Mouse (Mus musculus) liver, embryonic 13.5 days (tissue): ENCODE data around the gene Olfr65. TPM values are rescaled to one million over a fixed set of nuclear protein-coding genes. Genes with fewer than 3 reads are reported as not detected.

Experiments used
- ATAC-seq: fragments of 200-750 bp; cut with Nextera tagmentation; 2 replicates; pipeline ENCODE4 v1.8.0; 2017; ENCODE audit warnings: low read depth, mild to moderate bottlenecking, moderate number of reproducible peaks, moderate library complexity
- DNase-seq: peaks from one replicate; pipeline ENCODE4 v3.0.0; 2022
- H3K27ac ChIP-seq: fragments of 300-500 bp; sonication (generic); 2 replicates; pipeline ENCODE4 v1.5.1; 2015; ENCODE audit warnings: moderate library complexity, mild to moderate bottlenecking, inconsistent platforms
- H3K27me3 ChIP-seq: fragments of 300-500 bp; sonication (generic); 2 replicates; pipeline ENCODE4 v1.6.1; 2015; ENCODE audit warnings: mild to moderate bottlenecking, inconsistent platforms
- H3K36me3 ChIP-seq: fragments of 300-500 bp; sonication (generic); 2 replicates; pipeline ENCODE4 v1.6.1; 2015; ENCODE audit warnings: mild to moderate bottlenecking, inconsistent platforms
- H3K4me1 ChIP-seq: fragments of 300-500 bp; sonication (generic); replicated peaks from 2 replicates; pipeline ENCODE4 v1.6.1; 2015; ENCODE audit warnings: inconsistent platforms
- H3K4me2 ChIP-seq: fragments of 300-500 bp; sonication (generic); 2 replicates; pipeline ENCODE4 v1.6.1; 2015; ENCODE audit warnings: inconsistent platforms, mild to moderate bottlenecking, moderate library complexity
- H3K4me3 ChIP-seq: fragments of 300-500 bp; sonication (generic); replicated peaks from 2 replicates; pipeline ENCODE4 v1.5.1; 2015; ENCODE audit warnings: mild to moderate bottlenecking, inconsistent platforms
- H3K9ac ChIP-seq: fragments of 300-500 bp; sonication (generic); 2 replicates; pipeline ENCODE4 v1.6.1; 2015; ENCODE audit warnings: mild to moderate bottlenecking, inconsistent platforms
- H3K9me3 ChIP-seq: fragments of 300-500 bp; sonication (generic); replicated peaks from 2 replicates; pipeline ENCODE4 v1.6.1; 2016; ENCODE audit warnings: inconsistent platforms
- WGBS: fragments of 180-500 bp; shearing (Covaris S2); methylation state at CpG from one replicate; pipeline ENCODE4 v1.1.7; 2015; ENCODE audit not compliant: insufficient replicate concordance; 5-methylcytosine and 5-hydroxymethylcytosine counted together
- polyA plus RNA-seq: library from polyadenylated mRNA; unstranded; fragments of >200 nt; fragmentation: Nextera tagmentation; extraction: Ambion mirVana; gene quantifications from 2 replicates; pipeline ENCODE4 v1.2.1, GENCODE M21; 2015

Gene Olfr65
- polyA plus RNA-seq, 1 experiment from 2014 or later: not detected

DNA sequence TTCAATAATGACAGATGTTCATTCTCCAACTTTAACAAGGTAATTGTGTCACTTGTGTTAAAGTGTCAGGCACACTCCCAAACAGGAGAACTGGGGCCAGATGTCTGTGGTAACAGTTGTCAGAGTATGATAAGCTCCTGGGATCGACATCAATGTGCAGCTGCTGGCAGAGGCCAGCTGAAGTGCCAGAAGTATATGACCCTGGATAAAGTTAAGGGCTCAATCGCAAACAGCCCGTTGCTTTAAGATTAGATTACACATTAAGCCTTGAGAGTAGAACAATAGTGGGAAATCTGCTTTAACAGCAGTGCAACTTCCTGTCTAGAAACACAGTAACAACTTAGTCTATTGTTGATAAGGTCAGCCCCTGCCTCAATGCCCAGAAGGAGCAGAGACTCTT is 6.8 kb downstream of the Olfr65 start:
- peak overlapping the region; percentile 94 for H3K27ac ChIP-seq
- H3K4me2 ChIP-seq: peak overlapping the region; percentile 45
- no peaks in the 10 kb centered on the region for H3K27me3 ChIP-seq
- no peaks in the 10 kb centered on the region for H3K9me3 ChIP-seq
- peak overlapping the region; percentile 65 for H3K9ac ChIP-seq
- no peaks in the 10 kb centered on the region for H3K36me3 ChIP-seq
- peak; percentile 97 for ATAC-seq
- WGBS: 2% methylated on average over 3 of the region's 3 CpGs
- DNase-seq: peak; percentile 83
- peaks cover 65% of the 10 kb centered on the region for H3K4me1 ChIP-seq
- H3K4me3 ChIP-seq: no peak overlapping the region

DNA sequence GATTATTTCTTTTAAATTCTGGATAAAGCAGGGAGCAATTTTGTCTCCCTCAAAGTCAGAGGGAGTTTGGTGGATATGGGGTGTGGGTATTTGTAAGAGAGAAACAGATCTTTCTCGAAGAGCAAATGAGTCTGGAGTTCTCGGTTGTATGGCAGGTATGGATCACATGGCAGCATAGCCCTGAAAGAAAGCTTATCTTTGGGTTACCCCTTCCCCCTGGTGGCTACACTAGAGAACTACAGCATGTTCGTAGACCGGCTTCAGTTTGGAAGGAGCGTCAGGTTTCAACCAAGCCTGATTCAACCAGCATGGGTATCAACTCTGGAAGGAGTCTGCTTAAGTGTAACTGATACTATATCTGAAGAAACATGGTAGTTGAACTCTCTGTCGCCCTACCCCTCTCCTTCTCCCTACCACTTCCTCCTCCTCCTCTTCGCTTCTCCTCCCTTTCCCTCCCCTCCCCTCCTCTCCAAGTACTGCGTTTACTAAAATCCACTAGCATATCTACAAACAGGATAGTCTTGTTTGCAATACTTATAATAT is 9.8 kb downstream of the Olfr65 start:
- Histone ChIP-seq H3K9ac (peak overlapping the region; percentile 65), H3K9me3 (no peaks in the 10 kb centered on the region), H3K36me3 (no peaks in the 10 kb centered on the region), H3K4me1 (peaks cover 75% of the 10 kb centered on the region), H3K4me2 (peak overlapping the region; percentile 33), H3K4me3 (no peak overlapping the region), H3K27ac (peak overlapping the region; percentile 94), H3K27me3 (no peaks in the 10 kb centered on the region)
- WGBS: 25% methylated on average over 8 of the region's 8 CpGs
- ATAC-seq (peak; percentile 25), DNase-seq (peak; percentile 38)

DNA sequence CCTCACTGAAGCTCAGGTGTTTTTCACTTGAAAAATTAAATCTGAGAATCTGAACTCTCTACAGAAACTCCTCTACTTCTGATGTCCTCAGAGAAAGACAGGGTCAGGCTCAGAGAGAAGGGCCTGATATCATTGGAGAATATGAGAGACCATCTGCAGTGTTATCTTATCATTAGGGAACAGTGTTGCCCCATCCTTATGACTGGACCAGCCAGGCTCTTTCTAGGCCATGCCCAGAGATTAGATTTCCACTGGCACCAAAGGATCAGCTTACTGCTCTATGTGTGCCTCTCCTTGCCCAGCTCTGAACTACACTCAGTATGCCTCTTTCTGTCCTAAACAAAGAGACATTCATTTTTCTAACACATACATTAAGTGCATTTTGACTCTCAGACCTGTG is 12.1 kb downstream of the Olfr65 start:
- Histone ChIP-seq H3K27me3 (no peaks in the 10 kb centered on the region), H3K27ac (peak overlapping the region; percentile 94), H3K9me3 (no peaks in the 10 kb centered on the region), H3K9ac (peak overlapping the region; percentile 70), H3K4me1 (peaks cover 55% of the 10 kb centered on the region), H3K4me3 (no peak overlapping the region), H3K4me2 (peak overlapping the region; percentile 52), H3K36me3 (no peaks in the 10 kb centered on the region)
- ATAC-seq (peak; percentile 96), DNase-seq (no peak)

DNA sequence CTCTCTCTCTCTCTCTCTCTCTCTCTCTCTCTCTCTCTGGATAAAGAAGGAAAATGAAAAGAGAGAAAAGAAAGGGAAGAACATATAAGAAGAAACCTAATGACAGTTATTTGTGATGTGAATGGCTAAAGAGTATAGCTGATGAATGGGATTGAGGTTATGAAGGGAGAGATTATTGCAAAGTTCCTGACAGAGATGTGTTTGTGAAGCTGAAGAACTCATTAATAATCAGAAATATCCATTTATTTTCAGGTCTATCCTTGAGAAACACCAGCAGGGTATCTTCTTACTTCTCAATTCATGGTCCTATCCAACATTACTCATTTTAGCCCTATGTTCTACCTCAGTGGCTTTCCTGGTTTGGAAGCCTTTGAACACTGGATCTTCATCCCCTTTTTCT is 25.2 kb downstream of the Olfr65 start, which contains the start of gene Olfr631:
TSS of gene Olfr631 (plus strand) at position 301 of the 400 bp plus-strand sequence.
- Histone ChIP-seq H3K36me3 (no peaks in the 10 kb centered on the region), H3K9ac (no peak within 1 kb of the TSS), H3K4me1 (no peaks in the 10 kb centered on the region), H3K27ac (no peak within 1 kb of the TSS), H3K9me3 (no peaks in the 10 kb centered on the region), H3K4me2 (no peak within 1 kb of the TSS), H3K4me3 (no peak within 1 kb of the TSS), H3K27me3 (no peaks in the 10 kb centered on the region)
- ATAC-seq (no peak), DNase-seq (no peak)

DNA sequence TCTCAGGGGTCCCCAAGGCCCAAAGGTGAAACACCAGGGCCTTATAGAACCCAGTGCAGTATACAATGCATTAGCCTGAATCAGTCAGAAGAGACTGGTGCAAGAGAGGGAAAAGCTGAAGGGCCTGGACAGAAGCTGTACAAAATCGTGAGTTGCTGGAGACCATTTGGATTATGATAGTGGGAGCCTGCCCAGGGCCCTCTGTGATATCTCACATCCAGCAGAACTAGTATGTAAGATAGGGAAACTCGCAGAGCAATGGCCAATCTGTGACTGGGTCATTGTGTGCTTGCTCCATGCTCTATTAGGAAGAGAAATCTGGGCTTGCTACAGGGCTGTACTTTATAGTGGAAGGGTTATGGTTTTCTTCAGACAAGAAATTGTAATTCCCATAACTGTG is 31.0 kb downstream of the Olfr65 start, which contains the start of gene Olfr632:
TSS of gene Olfr632 (plus strand) at position 84 of the 400 bp plus-strand sequence.
- H3K27me3 ChIP-seq: peaks cover 6% of the 10 kb centered on the region; the same call in 1 of the 2 replicates
- no peak within 1 kb of the TSS for H3K4me3 ChIP-seq
- no peaks in the 10 kb centered on the region for H3K36me3 ChIP-seq
- 26% methylated on average over 2 of the region's 2 CpGs for WGBS
- no peak for DNase-seq
- H3K27ac ChIP-seq: no peak within 1 kb of the TSS
- no peaks in the 10 kb centered on the region for H3K9me3 ChIP-seq
- 0 out of 2 replicates have a peak within 1 kb of the TSS, but pooled peaks have one; percentile 2 for H3K9ac ChIP-seq
- peaks cover 4% of the 10 kb centered on the region for H3K4me1 ChIP-seq
- no peak within 1 kb of the TSS for H3K4me2 ChIP-seq
- peak; percentile 67 for ATAC-seq

DNA sequence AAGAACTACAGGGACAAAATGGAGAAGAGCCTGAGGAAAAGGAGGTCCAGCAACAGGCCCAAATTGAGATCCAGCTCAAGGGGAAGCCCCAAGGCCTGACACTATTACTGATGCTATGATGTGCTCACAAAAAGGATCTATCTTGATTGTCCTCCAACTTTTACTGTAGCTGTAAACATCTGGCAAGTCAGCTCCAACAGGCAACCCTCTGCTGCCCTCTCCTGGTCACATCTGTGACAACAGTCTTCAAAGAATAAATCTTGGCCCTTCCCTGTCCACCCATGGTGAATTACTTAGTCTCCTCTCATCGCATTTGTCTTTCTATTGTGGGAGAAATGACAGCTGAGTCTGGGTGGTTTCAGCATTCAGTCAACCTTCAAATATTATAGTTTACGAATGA is 39.4 kb downstream of the Olfr65 start:
- H3K27ac ChIP-seq: peak overlapping the region; percentile 83
- WGBS: 11% methylated on average over 2 of the region's 2 CpGs
- ATAC-seq (peak; percentile 80), DNase-seq (peak; percentile 65)
- no peak overlapping the region for H3K4me3 ChIP-seq
- no peaks in the 10 kb centered on the region for H3K36me3 ChIP-seq
- peaks cover 4% of the 10 kb centered on the region; the same call in 1 of the 2 replicates for H3K27me3 ChIP-seq
- peak overlapping the region; percentile 20 for H3K4me2 ChIP-seq
- no peaks in the 10 kb centered on the region for H3K9me3 ChIP-seq
- H3K4me1 ChIP-seq: peaks cover 7% of the 10 kb centered on the region
- H3K9ac ChIP-seq: peak overlapping the region; percentile 67

DNA sequence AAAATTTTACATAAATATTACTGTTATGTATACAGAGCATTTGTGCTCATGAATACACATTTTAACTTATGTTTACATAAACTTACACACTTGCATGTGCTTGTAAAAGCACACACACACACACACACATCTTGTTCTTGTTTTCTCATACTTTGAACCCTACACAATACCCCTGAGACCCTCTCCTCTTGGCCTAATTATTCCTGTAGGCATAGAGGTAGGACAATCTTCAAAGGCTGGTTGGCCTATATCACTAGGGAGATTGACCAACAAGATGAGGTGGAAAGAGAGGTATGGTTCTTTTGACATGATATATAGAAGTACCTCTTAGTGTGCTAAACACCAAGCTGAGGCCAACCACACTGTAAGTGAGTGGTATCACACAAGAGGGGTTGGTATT is 40.9 kb downstream of the Olfr65 start, which contains the start of gene Olfr633:
TSS of gene Olfr633 (plus strand) at position 301 of the 400 bp plus-strand sequence.
- H3K9ac ChIP-seq: no peak within 1 kb of the TSS
- peaks cover 7% of the 10 kb centered on the region for H3K4me1 ChIP-seq
- no peak within 1 kb of the TSS for H3K4me2 ChIP-seq
- no peaks in the 10 kb centered on the region for H3K36me3 ChIP-seq
- H3K27ac ChIP-seq: no peak within 1 kb of the TSS
- ATAC-seq (no peak), DNase-seq (no peak)
- no peaks in the 10 kb centered on the region for H3K9me3 ChIP-seq
- no peak within 1 kb of the TSS for H3K4me3 ChIP-seq
- H3K27me3 ChIP-seq: no peaks in the 10 kb centered on the region

Other genes with a start within 250 kb of the Olfr65 start
- not detected in 2 replicates for gene Olfr623, start 239.8 kb upstream of the Olfr65 start, polyA plus RNA-seq
- gene Olfr624, start 232.3 kb upstream of the Olfr65 start, polyA plus RNA-seq: 0.02 TPM in 1 of 2 replicates, not detected in the other
- gene Olfr625-ps1, start 220.8 kb upstream of the Olfr65 start, polyA plus RNA-seq: not detected in 2 replicates
- not detected in 2 replicates for gene Olfr243, start 188.8 kb upstream of the Olfr65 start, polyA plus RNA-seq
- not detected in 2 replicates for gene Olfr628, start 173.1 kb upstream of the Olfr65 start, polyA plus RNA-seq
- gene Olfr629, start 158.5 kb upstream of the Olfr65 start, polyA plus RNA-seq: 0.08 and 0.17 TPM in 2 replicates
- gene Olfr630, start 146.2 kb upstream of the Olfr65 start, polyA plus RNA-seq: not detected in 2 replicates
- gene Olfr69, start 131.9 kb upstream of the Olfr65 start, polyA plus RNA-seq: not detected in 2 replicates
- gene Olfr68, start 123.8 kb upstream of the Olfr65 start, polyA plus RNA-seq: not detected in 2 replicates
- not detected in 2 replicates for gene Olfr67, start 111.7 kb upstream of the Olfr65 start, polyA plus RNA-seq
- gene Hbb-bt, start 89.5 kb upstream of the Olfr65 start, polyA plus RNA-seq: 49,070 and 53,102 TPM in 2 replicates
- 91,050 and 104,119 TPM in 2 replicates for gene Hbb-bs, start 75.4 kb upstream of the Olfr65 start, polyA plus RNA-seq
- 0.32 and 0.36 TPM in 2 replicates for gene Hbb-bh2, start 63.0 kb upstream of the Olfr65 start, polyA plus RNA-seq
- 367 and 436 TPM in 2 replicates for gene Hbb-bh1, start 60.3 kb upstream of the Olfr65 start, polyA plus RNA-seq
- gene Hbb-y, start 50.3 kb upstream of the Olfr65 start, polyA plus RNA-seq: 3,309 and 4,306 TPM in 2 replicates
- not detected in 2 replicates for gene Olfr66, start 17.2 kb upstream of the Olfr65 start, polyA plus RNA-seq
- gene Olfr64, start 9.0 kb upstream of the Olfr65 start, polyA plus RNA-seq: not detected in 2 replicates
- 0.12 TPM in 1 of 2 replicates, not detected in the other for gene Olfr631, start 25.3 kb downstream of the Olfr65 start, polyA plus RNA-seq
- 0.21 and 0.33 TPM in 2 replicates for gene Olfr632, start 30.9 kb downstream of the Olfr65 start, polyA plus RNA-seq
- gene Olfr633, start 41.0 kb downstream of the Olfr65 start, polyA plus RNA-seq: not detected in 2 replicates
- gene Olfr635, start 67.7 kb downstream of the Olfr65 start, polyA plus RNA-seq: not detected in 2 replicates
- gene Olfr638, start 95.3 kb downstream of the Olfr65 start, polyA plus RNA-seq: not detected in 2 replicates
- not detected in 2 replicates for gene Olfr639, start 113.8 kb downstream of the Olfr65 start, polyA plus RNA-seq
- gene Olfr640, start 122.1 kb downstream of the Olfr65 start, polyA plus RNA-seq: not detected in 2 replicates
- not detected in 2 replicates for gene Olfr641, start 132.0 kb downstream of the Olfr65 start, polyA plus RNA-seq
- gene Olfr642, start 149.2 kb downstream of the Olfr65 start, polyA plus RNA-seq: not detected in 2 replicates
- gene 4930516K23Rik, start 158.0 kb downstream of the Olfr65 start, polyA plus RNA-seq: not detected in 2 replicates
- gene Olfr644, start 168.4 kb downstream of the Olfr65 start, polyA plus RNA-seq: not detected in 2 replicates
- gene Olfr645, start 182.0 kb downstream of the Olfr65 start, polyA plus RNA-seq: not detected in 2 replicates
- not detected in 2 replicates for gene Olfr646, start 201.4 kb downstream of the Olfr65 start, polyA plus RNA-seq
- not detected in 2 replicates for gene Ubqln5, start 226.3 kb downstream of the Olfr65 start, polyA plus RNA-seq
- gene Olfr643, start 233.9 kb downstream of the Olfr65 start, polyA plus RNA-seq: not detected in 2 replicates
- not detected in 2 replicates for gene Ubqln3, start 239.8 kb downstream of the Olfr65 start, polyA plus RNA-seq
- not detected in 2 replicates for gene Ubqlnl, start 247.1 kb downstream of the Olfr65 start, polyA plus RNA-seq